Mouse (Mus musculus): ENCODE data around the gene Tollip. TPM values are rescaled to one million over a fixed set of nuclear protein-coding genes. Genes with fewer than 3 reads are reported as not detected.

Gene Tollip
- polyA plus RNA-seq, 1 experiment = 30.1 TPM

GRCm38 (mm10) chr7:141861046-141861445 lies 57.3 kb downstream of the Tollip start:
- 5% methylated on average over 4 of the region's 4 CpGs for WGBS
- H3K4me3 ChIP-seq (replicated peaks; ENCODE audit: control insufficient read depth, low read depth, low read length) = no peak overlapping the region
- no peaks in the 10 kb centered on the region; the same call in 1 of the 2 replicates for H3K4me1 ChIP-seq (ENCODE audit: control insufficient read depth, insufficient read depth, low read length)
- no peak for TF ChIP-seq CTCF (IDR thresholded peaks at IDR 0.05; ENCODE audit: control insufficient read depth, insufficient read depth, low read length)
- no peak for TF ChIP-seq POLR2A (IDR thresholded peaks at IDR 0.05; ENCODE audit: borderline replicate concordance, control insufficient read depth, low read depth, low read length)
- H3K27ac ChIP-seq (ENCODE audit: control insufficient read depth, insufficient read depth, low read depth, low read length, poor library complexity) = no peak overlapping the region

- TF ChIP-seq POLR2A (IDR thresholded peaks at IDR 0.05; ENCODE audit: borderline replicate concordance, control insufficient read depth, low read depth, low read length) = no peak
- no peak for TF ChIP-seq CTCF (IDR thresholded peaks at IDR 0.05; ENCODE audit: control insufficient read depth, insufficient read depth, low read length)
- 76% methylated on average over 10 of the region's 10 CpGs for WGBS
- H3K4me3 ChIP-seq (replicated peaks; ENCODE audit: control insufficient read depth, low read depth, low read length) = no peak overlapping the region
- no peak overlapping the region for H3K27ac ChIP-seq (ENCODE audit: control insufficient read depth, insufficient read depth, low read depth, low read length, poor library complexity)
- peaks cover 5% of the 10 kb centered on the region for H3K4me1 ChIP-seq (ENCODE audit: control insufficient read depth, insufficient read depth, low read length)
Observed at GRCm38 (mm10) chr7:141840354-141840753, 78.0 kb downstream of the Tollip start.

DNA sequence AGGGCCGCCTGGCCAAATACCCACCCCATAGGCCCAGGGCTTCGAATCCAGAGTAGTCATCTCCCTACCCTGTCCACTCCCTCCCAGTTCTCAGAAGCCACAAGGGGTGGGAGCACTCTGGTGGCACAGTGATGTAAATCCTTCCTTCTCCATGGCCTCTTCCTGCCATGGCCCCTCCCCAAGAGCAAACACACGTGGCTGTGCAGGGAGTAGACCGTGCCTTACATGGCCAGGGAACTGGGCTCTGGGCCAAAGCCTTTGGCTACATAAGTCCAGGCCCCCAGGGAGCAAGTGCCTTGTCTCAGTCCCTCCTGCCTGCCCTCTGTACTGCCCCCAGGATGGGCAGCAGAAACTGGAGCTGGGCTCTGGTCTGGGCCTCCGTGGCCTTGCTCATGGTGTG lies 79.5 kb downstream of the Tollip start, which contains the start of gene Muc5b:
TSS of gene Muc5b (plus strand) at position 292 of the 400 bp plus-strand sequence.
- no peak within 1 kb of the TSS for H3K27ac ChIP-seq (ENCODE audit: control insufficient read depth, insufficient read depth, low read depth, low read length, poor library complexity)
- no peak for TF ChIP-seq POLR2A (IDR thresholded peaks at IDR 0.05; ENCODE audit: borderline replicate concordance, control insufficient read depth, low read depth, low read length)
- no peak for TF ChIP-seq CTCF (IDR thresholded peaks at IDR 0.05; ENCODE audit: control insufficient read depth, insufficient read depth, low read length)
- peaks cover 5% of the 10 kb centered on the region for H3K4me1 ChIP-seq (ENCODE audit: control insufficient read depth, insufficient read depth, low read length)
- H3K4me3 ChIP-seq (replicated peaks; ENCODE audit: control insufficient read depth, low read depth, low read length) = no peak within 1 kb of the TSS
- WGBS = 29% methylated on average over 5 of the region's 5 CpGs

DNA sequence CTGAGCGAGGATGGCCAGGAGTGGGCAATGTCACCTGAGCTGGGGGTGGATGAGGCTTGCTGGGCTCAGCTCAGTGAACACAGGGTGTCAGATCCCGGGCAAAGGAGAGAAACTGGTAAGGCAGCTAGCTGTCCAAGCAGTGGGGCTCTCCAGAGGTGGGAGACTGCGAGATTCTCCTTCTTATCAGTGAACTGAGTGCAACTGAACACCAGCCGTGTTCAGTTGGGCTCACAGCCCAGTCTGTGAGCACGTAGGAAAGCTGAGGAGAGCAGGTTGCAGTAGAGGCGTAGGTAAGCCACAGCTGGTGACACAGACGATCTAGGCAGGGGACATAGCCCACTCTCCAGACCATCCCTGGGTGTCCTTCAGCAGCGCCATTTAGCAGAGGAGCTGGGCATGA lies 81.9 kb downstream of the Tollip start:
- peaks cover 5% of the 10 kb centered on the region for H3K4me1 ChIP-seq (ENCODE audit: control insufficient read depth, insufficient read depth, low read length)
- H3K4me3 ChIP-seq (replicated peaks; ENCODE audit: control insufficient read depth, low read depth, low read length) = no peak overlapping the region
- WGBS = 35% methylated on average over 8 of the region's 8 CpGs
- no peak overlapping the region for H3K27ac ChIP-seq (ENCODE audit: control insufficient read depth, insufficient read depth, low read depth, low read length, poor library complexity)
- TF ChIP-seq POLR2A (IDR thresholded peaks at IDR 0.05; ENCODE audit: borderline replicate concordance, control insufficient read depth, low read depth, low read length) (no peak), CTCF (IDR thresholded peaks at IDR 0.05; ENCODE audit: control insufficient read depth, insufficient read depth, low read length) (no peak)

DNA sequence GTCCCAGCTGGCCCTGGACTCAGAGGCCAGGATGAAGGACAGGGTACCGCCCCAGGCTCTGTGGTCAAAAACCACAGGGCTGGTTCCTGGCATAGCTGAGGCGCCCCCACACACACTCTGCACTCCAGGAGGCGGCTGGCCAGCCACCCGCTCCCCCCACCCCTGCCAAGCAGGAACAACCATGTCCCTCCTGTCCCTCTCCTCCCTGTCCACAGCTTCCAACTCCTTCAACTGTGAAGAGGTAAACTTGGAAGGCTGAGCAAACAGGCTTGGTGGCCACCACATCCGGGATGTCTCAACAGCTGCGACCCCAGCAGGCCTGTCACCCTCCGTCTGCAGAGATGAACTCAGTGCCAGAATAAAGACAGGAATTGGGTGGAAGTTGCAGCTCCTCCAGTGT lies 82.4 kb downstream of the Tollip start:
- TF ChIP-seq POLR2A (IDR thresholded peaks at IDR 0.05; ENCODE audit: borderline replicate concordance, control insufficient read depth, low read depth, low read length) = no peak
- no peak for TF ChIP-seq CTCF (IDR thresholded peaks at IDR 0.05; ENCODE audit: control insufficient read depth, insufficient read depth, low read length)
- no peak overlapping the region for H3K27ac ChIP-seq (ENCODE audit: control insufficient read depth, insufficient read depth, low read depth, low read length, poor library complexity)
- H3K4me3 ChIP-seq (replicated peaks; ENCODE audit: control insufficient read depth, low read depth, low read length) = no peak overlapping the region
- 7% methylated on average over 7 of the region's 7 CpGs for WGBS
- peaks cover 5% of the 10 kb centered on the region for H3K4me1 ChIP-seq (ENCODE audit: control insufficient read depth, insufficient read depth, low read length)

Other genes starting within 250 kb of the Tollip start
- 0.75 TPM in 1 of 2 replicates, not detected in the other for gene Muc2, start 228.2 kb downstream of the Tollip start, polyA plus RNA-seq (2011; ENCODE audit: insufficient read depth, insufficient read length, low replicate concordance, missing spikeins)
- gene Muc5ac, start 129.5 kb downstream of the Tollip start, polyA plus RNA-seq (2011; ENCODE audit: insufficient read depth, insufficient read length, low replicate concordance, missing spikeins) = not detected in 2 replicates
- gene Muc5b, start 79.4 kb downstream of the Tollip start, polyA plus RNA-seq (2011; ENCODE audit: insufficient read depth, insufficient read length, low replicate concordance, missing spikeins) = not detected in 2 replicates
- not detected in 2 replicates for gene Brsk2, start 31.2 kb upstream of the Tollip start, polyA plus RNA-seq (2011; ENCODE audit: insufficient read depth, insufficient read length, low replicate concordance, missing spikeins)
- 28.2 and 34.3 TPM in 2 replicates for gene Mob2, start 142.6 kb upstream of the Tollip start, polyA plus RNA-seq (2011; ENCODE audit: insufficient read depth, insufficient read length, low replicate concordance, missing spikeins)
- gene Dusp8, start 177.3 kb upstream of the Tollip start, polyA plus RNA-seq (2011; ENCODE audit: insufficient read depth, insufficient read length, low replicate concordance, missing spikeins) = 4.9 and 7.5 TPM in 2 replicates
- not detected in 2 replicates for gene Gm45618, start 202.2 kb upstream of the Tollip start, polyA plus RNA-seq (2011; ENCODE audit: insufficient read depth, insufficient read length, low replicate concordance, missing spikeins)
- not detected in 2 replicates for gene Gm39115, start 217.5 kb upstream of the Tollip start, polyA plus RNA-seq (2011; ENCODE audit: insufficient read depth, insufficient read length, low replicate concordance, missing spikeins)
- not detected in 2 replicates for gene Gm45337, start 226.1 kb upstream of the Tollip start, polyA plus RNA-seq (2011; ENCODE audit: insufficient read depth, insufficient read length, low replicate concordance, missing spikeins)
- not detected in 2 replicates for gene Gm29735, start 238.6 kb upstream of the Tollip start, polyA plus RNA-seq (2011; ENCODE audit: insufficient read depth, insufficient read length, low replicate concordance, missing spikeins)
- not detected in 2 replicates for gene Gm4553, start 247.2 kb upstream of the Tollip start, polyA plus RNA-seq (2011; ENCODE audit: insufficient read depth, insufficient read length, low replicate concordance, missing spikeins)